Mouse (Mus musculus): Measurements from ENCODE around the gene Megf11. TPM values are rescaled to one million over a fixed set of nuclear protein-coding genes. Genes with fewer than 3 reads are reported as not detected.

The Megf11 gene
- total RNA-seq, 2 experiments from 2014 or later: 0.74 to 1.3 TPM

DNA sequence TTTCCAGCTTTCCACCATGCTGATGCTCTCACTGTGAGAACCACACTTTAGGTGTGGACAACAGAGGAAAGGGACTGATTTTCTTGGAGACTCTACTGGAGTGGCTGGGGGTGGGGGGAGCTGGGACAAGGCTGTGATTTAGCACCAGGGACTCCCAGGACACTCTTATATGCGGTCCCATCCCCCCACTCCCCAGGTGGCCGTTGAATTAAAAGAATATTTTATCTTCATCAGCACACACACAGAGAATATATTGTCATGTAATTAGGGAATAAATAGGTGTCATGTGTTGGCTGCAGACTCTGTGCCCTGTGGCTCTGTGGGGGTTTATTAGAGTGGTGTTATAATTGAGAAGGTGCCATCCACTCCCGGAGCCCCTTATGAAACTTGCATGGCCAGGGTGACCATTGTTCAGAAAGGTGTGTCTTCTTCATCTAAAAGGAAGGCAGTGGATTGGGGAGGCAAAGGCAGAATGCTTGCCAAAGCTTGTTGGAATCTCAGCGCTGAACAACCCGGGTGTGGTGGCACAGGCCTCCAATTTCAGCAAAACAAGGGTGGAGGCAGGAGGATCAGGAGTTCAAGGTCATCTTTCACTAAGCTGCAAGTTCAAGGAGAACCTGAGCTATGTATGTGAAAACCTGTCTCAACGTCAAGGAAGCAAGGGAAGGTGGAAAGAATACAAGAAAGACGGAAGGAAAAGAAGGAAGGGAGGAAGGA is 4.3 kb downstream of the Megf11 start:
- DNase-seq (ENCODE audit: low spot score in 2 of 2): no peak

DNA sequence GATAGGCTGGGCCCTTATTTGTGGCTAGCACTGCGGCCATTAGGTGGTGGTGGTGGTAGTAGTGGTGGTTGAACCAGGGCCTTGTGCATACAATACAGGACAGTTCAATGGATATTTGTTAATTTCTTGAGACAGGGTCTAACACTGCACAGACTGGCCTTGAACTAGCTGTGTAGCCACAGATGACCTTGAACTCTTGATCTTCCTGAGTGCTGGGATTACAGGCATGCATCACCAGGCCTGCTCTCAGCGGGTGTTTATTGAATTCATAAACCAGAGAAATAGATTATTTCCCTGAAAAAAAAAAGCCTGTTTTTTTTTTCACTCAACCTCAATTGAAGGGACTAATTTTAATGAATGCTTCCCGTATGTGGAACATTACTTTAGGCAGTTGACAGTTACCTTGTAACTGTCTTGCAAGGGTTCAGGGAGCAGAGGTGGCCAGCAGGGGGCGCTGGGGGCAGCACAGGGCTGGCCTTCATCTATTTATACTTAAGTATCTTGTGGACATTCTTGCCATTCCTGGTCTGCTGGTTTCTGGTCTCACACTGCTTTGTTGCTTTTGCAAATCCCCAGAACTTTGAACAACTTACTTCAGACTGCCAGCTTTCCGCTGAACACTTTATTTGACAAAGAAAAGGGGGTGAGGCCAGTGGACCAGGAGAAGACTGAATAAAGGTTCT is 8.6 kb downstream of the Megf11 start:
- peak; percentile 82 to 87 for DNase-seq (ENCODE audit: low spot score in 2 of 2)

DNA sequence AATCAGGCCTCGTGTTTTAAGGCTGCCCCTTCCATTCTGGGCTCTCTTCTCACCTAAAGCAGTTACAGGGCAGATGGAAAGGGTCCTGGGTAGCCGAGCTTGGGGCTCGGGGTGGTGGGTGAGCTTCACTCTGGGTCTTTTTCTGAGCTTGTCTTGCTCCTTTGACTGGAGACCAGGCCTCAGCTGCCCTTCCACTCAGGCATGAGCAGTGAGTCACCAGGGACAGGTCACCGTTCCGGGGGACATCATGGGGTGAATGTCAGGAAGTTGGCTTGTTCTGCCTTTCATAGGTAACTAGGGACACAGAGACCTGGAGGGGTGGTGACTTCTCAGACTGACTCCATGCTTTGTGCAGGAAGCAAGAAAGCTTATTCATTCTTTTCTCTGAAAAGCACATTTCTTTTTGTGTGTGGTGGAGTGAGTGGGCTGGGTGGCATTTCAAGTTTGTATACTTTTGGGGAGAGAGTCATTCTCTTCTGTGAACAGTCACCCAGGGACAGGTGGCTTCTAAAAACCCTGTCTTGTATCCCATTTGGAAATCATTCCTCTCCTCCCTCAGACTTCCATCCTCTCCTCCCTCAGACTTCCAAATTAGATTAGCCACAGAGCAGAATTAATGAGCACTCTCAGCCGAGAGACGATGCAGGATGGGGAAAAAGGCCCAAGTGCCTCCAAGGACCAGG is 10.0 kb downstream of the Megf11 start:
- no peak for DNase-seq (ENCODE audit: low spot score in 2 of 2)

DNA sequence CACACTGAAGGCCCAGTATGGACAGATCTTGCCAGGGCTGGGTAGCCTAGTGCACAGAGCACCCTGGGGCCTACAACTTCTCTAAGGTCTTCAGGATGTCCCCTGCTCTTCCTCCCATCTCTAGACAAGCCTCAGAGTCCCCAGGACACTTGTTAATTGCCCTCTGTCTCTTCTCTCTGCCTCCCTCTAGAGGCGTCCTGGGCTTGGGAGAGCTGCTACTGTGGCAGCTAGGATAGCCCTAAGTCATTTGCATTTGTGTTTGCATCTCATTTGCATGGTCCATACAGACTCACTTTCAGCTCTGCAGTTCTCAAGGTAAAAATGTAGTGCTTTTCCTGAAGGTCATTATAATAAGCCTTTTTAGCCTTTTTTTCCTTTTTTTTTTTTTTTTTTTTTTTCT is 11.7 kb downstream of the Megf11 start:
- no peak for DNase-seq (ENCODE audit: low spot score in 2 of 2)

DNA sequence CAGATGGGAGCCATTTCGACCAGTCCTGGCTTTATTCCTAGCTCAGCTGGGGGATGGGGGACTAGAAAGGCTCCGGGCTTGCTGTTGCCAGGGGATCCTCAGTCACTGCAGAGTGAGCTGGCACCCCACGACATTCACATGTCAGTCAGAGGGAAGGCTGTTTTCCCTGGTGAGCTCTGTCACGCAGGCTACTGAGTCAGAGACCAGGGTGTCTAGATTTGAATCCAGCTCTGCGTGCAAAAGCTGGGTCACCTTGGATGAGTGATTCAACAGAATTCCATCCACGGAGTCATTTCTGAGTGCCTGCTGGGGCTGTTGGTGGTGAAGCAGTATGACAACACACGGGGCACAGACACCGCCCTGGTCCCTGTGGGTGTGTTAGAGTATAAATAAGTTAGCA is 13.7 kb downstream of the Megf11 start:
- no peak for DNase-seq (ENCODE audit: low spot score in 2 of 2)

DNA sequence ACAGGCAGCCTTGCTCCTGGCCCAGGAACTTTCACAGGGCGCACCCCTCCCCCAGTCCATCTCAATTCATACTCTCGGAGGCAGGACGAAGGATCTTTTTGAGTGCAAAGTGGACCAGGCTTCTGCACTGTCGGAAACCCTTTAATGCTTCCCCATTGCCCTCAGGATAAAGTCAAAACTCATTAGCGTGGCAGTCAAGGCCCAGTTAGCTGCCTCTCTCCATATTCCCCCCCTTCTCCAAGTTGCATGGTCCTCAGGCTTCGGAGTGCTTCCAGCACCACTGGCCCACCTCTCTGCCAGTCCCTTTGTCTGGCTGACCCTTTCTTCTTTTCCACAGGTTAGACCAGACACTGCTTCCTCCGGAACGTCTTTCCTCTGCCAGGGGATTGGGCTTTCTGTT is 16.7 kb downstream of the Megf11 start:
- DNase-seq (ENCODE audit: low spot score in 2 of 2): no peak

DNA sequence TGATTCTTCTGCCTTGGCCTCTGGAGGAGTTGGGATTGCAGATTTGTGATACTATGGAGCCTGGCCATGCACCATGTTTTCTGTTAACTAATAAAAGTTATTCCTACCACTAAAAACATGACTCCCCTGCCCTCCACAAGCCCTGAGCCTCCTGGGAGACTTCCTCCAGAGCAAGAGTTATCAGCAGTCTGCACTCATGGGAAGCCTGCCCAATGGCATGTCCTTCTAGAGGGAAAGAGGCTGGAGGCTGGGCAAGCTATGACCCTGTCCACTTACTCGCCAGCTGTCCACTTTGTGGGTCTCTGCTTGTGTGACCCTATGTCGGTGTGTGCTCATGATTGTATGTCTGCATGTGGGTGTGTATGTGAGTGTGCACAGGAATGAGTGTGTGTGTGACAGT is 21.4 kb downstream of the Megf11 start:
- no peak for DNase-seq (ENCODE audit: low spot score in 2 of 2)

DNA sequence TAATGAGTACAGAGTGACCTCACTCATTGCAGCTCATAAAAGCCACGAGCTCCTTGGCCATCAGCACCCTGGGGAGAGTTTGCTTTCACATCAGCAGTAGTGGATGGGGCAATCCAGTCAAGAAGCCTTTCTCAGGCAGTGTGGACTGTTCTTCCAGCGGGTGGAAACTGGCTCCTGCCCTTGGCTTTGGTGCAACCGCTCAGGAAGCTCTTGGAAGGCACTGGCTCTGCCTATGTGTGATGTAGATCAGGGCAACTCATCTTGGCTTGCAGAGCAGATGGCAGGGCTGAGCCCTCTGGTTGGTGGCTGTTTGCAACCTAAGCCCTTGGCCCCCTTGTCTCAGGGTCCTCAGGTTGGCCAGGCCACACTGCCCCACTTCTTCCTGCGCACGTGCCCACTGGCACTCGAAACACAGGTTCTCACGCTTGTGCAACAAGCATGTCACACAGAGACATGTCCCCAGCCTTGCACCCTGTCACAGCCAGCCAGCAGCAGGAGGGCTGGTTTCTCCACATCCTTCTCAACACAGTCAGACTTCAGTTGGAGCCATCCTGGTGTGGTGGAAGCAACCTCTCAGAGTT is 22.1 kb downstream of the Megf11 start:
- DNase-seq (ENCODE audit: low spot score in 2 of 2): no peak

DNA sequence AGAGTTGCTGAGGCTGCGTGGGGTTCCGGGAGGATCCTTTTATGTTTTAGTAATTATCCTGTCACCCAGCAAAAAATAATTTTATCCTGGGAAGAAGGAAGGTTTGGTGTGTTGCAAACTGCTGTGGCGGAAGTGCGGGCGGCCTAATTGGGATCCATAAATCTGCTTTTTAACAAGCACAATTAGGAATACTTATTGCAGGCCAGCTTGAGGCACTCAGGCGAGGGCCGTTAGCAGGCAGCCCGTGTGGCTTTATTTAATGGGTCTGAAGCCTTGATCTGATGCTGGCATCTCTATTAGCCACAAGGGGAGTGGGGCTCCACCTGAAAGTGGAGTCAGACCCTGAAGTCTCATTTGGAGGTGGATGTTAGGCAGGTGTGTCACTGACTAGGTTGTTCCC is 23.4 kb downstream of the Megf11 start:
- DNase-seq (ENCODE audit: low spot score in 2 of 2): no peak

DNA sequence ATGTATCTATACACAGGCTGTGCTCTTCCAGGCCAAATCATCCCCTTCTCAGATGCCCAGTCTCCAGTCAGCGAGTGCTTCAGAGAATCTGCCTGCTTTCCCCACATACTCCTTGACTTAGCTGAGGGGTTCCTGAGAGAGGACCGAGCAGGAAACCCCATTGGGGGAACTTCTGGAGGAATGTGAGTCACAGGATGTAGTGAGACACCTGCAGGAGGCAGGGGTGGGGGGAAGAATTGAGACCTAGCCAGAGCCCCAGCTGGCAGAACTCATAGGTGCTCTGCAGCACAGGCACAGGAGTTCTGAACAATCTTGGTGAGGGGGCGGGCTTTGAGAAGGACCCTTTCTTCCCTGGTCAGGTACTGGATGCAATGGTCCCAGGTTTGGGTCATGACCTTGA is 35.0 kb downstream of the Megf11 start:
- DNase-seq (ENCODE audit: low spot score in 2 of 2): no peak

DNA sequence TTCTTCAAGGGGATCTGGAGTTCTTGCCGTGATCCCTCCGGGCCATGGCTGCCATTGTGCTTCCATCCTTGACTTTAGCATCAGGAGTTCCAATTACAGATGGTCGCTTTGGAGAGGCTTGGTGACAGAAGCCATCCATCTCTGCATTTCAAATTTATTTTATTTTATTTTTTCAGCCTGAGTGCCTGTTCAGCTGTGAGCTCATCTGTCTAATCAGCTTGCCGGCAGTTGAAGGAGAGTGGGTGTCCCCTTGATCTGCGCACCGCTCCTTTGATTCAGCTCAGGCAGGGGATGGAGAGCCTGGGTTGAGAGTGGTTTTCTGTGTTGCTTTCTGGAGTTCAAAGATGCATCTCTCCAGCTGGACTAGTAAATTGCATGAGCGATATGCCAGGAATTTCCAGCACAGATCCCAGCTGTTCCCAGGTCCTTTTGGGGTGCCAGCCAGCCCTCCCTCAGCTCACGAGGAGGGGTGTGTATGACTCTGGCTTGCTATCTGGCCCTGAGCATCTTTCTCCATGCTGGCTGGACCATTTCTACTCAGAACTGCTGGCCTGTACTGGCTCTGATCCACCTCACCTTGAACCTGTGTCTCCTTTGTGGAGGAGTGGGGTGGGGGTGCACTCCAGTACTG is 36.7 kb downstream of the Megf11 start:
- no peak for DNase-seq (ENCODE audit: low spot score in 2 of 2)

DNA sequence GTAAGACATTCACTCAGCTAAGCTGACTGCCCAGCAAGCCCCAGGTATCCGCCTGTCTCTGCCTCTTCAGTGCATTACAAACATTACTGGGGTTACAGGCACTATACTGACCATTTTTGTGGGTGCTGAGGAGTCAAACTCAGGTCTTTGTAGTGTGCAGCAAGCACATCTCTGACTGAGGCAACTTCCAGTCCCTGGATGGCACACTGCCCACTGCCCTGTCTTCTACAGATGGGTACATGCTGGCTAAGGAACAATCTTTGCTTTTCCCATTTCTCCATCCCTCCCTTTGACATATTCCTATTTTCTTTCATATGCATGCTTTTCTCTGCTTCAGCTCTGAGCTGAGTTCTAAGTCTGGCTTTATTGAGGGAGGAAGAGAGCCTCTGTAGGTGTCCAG is 38.5 kb downstream of the Megf11 start:
- DNase-seq (ENCODE audit: low spot score in 2 of 2): no peak

DNA sequence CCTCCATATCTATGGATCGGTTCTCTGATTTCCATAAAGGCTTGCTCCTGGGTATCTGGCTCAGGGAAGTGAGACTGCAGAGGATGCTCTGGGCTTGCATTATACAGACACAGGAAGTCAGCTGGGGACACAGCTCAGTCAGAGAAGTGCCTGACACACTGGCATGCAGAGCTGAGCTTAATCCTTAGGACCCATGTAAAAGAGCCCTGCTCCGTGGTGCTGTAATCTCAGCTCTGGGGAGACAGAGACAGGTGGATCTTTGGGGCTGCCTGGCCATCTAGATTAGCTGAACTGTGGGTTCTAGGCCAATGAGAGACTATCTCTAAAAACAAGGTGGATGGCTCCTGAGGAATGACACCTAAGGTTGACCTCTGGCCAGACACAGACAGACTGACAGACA is 50.7 kb downstream of the Megf11 start:
- no peak for DNase-seq (ENCODE audit: low spot score in 2 of 2)

DNA sequence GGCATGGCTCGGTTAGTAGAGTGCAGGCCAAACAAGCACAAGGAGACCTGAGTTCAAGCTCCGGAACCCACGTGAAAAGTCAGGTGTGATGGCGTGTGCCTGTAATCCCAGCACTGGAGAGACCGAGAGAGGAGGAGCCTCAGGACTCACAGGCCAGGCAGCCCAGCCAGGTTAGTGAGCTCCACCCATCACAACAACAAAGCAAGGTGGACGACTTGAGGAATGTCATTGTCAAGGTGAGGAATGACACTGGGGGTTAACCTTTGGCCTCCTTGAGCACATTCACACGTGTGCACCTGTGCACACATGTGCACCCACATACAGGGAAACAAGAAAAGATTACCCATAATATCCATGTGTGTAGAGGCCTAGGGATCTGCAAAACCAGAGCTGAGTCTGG is 54.7 kb downstream of the Megf11 start:
- no peak for DNase-seq (ENCODE audit: low spot score in 2 of 2)

DNA sequence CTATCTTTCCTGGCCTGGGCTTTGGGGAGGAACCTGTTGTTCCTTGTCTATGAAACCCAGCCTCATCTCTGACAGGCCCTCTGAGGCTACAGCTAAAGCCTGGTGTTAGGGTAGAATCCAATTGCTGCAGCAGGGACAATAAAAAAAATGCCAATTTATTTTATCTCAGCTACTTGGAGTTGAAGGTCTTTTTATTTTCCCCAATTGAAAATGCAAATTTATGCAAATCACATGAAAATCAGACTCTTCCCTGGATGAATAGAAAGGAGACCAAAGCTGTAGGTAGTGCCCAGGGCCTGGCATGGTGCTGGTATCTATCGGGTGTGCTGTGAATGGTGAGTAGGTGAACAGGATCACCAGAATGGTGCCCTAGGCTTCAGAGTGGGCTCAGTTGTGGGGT is 60.6 kb downstream of the Megf11 start:
- DNase-seq (ENCODE audit: low spot score in 2 of 2): no peak

DNA sequence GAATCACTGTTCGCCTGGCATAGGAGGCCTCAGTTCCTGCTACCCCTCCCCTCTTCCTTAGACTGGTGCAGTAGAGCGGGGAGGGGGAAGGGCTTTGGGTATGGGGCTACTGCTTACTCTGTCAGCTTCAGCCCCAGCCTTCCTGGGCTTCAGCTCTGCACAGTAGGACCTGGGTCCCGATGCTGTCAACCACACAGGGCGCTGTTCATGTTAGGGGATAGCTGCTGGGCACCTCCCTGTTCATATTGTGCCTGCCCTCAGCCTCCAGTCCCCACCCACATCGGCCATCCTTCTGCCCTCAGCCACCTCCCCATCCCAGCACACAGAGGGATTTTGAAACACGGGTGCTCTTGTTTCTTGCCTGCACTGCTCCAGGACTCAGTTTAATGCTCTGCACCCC is 61.6 kb downstream of the Megf11 start:
- no peak for DNase-seq (ENCODE audit: low spot score in 2 of 2)

DNA sequence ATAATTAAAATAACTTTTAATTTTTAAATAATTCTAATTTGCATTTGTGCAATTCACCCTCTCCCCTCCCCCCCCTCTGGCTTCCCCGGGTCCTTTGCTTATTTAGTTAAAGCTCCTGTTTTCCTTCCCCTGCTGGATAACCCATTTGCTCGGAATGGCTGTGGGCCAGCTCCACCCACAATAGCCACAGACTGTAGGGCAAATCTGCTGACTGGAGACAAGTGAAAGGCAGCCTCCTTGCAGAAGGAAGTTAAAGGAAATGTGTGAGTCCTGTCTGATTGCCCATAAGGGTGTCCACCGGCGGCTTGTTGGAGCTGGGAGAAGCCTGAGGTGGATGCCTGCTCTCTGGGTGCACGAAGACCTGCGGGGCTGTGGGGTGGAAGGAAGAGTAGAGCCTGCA is 62.1 kb downstream of the Megf11 start:
- DNase-seq (ENCODE audit: low spot score in 2 of 2): no peak

DNA sequence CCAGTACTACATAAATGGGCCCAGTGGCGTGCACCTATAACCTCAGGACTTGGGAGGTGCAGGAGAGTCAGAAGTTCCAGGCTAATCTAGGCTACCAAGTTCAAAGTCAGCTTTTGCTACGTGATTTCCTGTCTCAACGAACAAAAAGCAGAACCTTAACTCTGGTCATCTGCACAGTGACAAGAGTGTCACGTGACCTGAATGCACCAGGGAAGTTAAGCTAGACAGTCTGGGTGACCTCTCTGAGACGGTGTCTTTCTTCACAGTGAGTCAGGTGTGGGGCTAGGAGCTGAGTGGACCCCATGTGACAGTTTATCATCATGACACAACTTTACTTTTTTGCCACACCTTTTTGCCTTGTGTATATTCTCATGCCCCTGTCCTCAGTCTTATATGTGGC is 67.3 kb downstream of the Megf11 start:
- DNase-seq (ENCODE audit: low spot score in 2 of 2): no peak

DNA sequence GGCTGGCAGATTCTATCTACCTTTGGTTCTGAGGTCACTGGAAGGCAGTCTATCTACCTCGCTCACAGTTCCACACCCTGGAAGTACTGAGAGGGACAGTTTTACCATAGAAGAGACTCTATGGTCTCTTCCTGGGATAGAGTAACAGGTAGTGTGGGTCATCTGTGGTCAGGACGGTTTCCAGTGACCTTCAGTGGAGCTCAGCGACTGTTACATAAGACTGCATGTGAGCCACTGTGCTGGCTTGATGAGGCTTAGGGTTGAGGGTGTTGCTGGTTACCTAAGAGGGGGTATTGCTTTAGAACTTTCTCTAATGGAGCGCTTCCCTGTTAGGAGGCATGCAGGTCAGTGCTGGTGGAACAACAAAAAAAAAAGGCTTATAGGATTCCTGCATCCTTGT is 68.8 kb downstream of the Megf11 start:
- DNase-seq (ENCODE audit: low spot score in 2 of 2): no peak

DNA sequence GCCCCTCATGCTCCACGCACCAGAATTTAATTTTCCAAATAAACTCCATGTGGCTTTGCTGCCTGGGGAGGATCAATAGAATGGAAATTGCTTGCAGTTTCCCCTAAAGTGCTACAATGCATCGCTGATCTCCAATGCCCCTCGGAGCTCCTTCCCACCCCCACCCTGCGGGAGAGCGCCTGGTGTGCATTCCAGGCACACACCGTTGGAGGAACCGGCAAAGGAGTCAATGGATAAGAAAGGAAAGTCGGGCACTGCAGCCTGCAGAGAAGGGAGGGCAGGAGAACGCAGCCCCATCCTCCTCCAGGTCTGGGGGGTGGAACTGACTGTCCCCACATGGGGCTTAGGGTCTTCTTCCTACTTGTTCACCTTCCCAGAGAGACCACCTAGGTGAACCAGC is 70.5 kb downstream of the Megf11 start:
- no peak for DNase-seq (ENCODE audit: low spot score in 2 of 2)

DNA sequence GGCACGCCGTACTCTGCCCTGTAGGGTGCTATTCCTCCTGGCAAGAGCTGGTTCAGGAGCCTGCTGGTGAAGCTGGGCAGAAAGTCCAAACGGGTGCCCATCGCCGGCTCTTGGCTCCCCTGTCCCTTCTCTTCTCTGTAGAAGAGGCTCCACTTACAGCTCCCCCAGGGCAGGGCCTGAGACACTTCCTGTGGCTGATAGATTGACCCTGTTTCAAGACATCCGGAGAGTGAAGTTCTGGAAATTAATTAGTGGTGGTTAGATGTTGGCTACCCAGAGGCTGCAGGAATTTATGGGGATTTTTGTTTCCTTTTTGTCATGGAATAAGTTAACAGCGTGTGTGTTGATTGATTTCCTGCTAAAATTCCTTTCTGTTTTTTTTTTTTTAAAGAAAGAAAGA is 72.2 kb downstream of the Megf11 start:
- DNase-seq (ENCODE audit: low spot score in 2 of 2): no peak

All from adrenal gland, adult 18-20 months (tissue).